9 mouse cellular contexts compared by ENCODE assay signal in the genomic region with DNA sequence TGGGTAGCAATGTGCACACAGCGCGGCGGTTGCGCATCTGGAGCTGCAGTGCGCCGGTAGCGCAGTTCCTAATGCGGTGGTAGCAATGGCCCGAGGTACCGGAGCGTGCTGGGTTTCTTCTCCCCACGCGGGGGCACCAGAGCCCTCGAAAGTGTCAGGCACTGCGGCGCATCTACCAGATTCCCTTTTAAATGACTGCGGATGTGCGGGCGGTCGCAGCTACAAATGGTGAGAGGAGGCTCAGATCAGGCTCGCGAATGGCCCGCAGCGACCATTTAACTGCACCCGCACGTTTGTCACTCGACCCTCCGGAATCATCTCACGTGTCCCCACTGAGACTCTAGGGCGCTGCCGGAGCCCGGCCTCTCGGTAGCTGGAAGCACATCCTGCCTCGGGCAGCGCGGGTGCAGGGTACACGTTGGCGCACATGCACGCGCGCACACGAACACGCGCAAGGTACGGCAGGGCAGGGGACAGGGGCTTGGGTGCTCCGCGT. TPM values are rescaled to one million over a fixed set of nuclear protein-coding genes. Genes with fewer than 3 reads are reported as not detected.
DNase-seq lines count a peak whose midpoint lies in the region; ATAC-seq and TF ChIP-seq lines count a peak whose summit lies in the region.
"Had no signal": no experiment of that assay in that cellular context is flagged by ENCODE, and none has a peak within 500 bp of the region (broad histone marks: within the 10 kb centered on the region; RNA-seq: fewer than 3 reads in every experiment).

A gene (plus strand): TSS at position 173 of the 496 bp plus-strand sequence.

- H3K27ac ChIP-seq in embryonic facial prominence, embryonic 14.5 days (replicated peaks; ENCODE audit: low read depth, low read length) = peak within 1 kb of the TSS; percentile 68
- H3K27ac ChIP-seq in kidney, adult 2 months (ENCODE audit: insufficient read depth, low read depth, low read length) = no peak within 1 kb of the TSS
- peak within 1 kb of the TSS; percentile 95 for H3K27ac ChIP-seq in midbrain, embryonic 13.5 days
- no peak within 1 kb of the TSS for H3K27ac ChIP-seq in stomach, embryonic 16.5 days (ENCODE audit: low read length)
- H3K27ac ChIP-seq: macrophage had no signal

- H3K4me1 ChIP-seq in embryonic facial prominence, embryonic 14.5 days (ENCODE audit: control insufficient read depth, insufficient read depth, low read length) = peaks cover 6% of the 10 kb centered on the region
- H3K4me1 ChIP-seq in kidney, adult 2 months (ENCODE audit: control insufficient read depth, insufficient read depth, low read length) = no peaks in the 10 kb centered on the region
- peaks cover 32% of the 10 kb centered on the region for H3K4me1 ChIP-seq in midbrain, embryonic 13.5 days (replicated peaks)
- peaks cover 7% of the 10 kb centered on the region; the same call in 1 of the 2 replicates for H3K4me1 ChIP-seq in stomach, embryonic 16.5 days (ENCODE audit: control insufficient read depth, insufficient read depth, low read length)

- intact Hi-C loops in left cerebral cortex, postnatal 4 days (cut with DNase I) = loop anchor here (5.0 to 10.0 kb wide), 3 partner anchors 169 to 508 kb away; no protein-coding TSS in a partner anchor

- ATAC-seq in embryonic facial prominence, embryonic 14.5 days (ENCODE audit: low read depth) = peak; percentile 88
- ATAC-seq in midbrain, embryonic 13.5 days = peak; percentile 83
- ATAC-seq in stomach, embryonic 16.5 days (ENCODE audit: insufficient read depth, low FRiP score) = peak; percentile 81; the same call in 1 of the 2 replicates
- no peak for ATAC-seq in CD4-positive, CD25-positive, alpha-beta regulatory T cell, adult 4 months

- peak within 1 kb of the TSS; percentile 70 for H3K9ac ChIP-seq in embryonic facial prominence, embryonic 14.5 days (ENCODE audit: low read depth, low read length)
- peak within 1 kb of the TSS; percentile 94 for H3K9ac ChIP-seq in midbrain, embryonic 13.5 days (replicated peaks)
- peak within 1 kb of the TSS; percentile 61; the same call in 1 of the 2 replicates for H3K9ac ChIP-seq in stomach, embryonic 16.5 days (ENCODE audit: low read length)

- H3K9me3 ChIP-seq in embryonic facial prominence, embryonic 14.5 days (ENCODE audit: control insufficient read depth, low read length) = 0 out of 2 replicates have a peak, but pooled peaks cover 6% of the 10 kb centered on the region
- no peaks in the 10 kb centered on the region for H3K9me3 ChIP-seq in midbrain, embryonic 13.5 days
- no peaks in the 10 kb centered on the region for H3K9me3 ChIP-seq in stomach, embryonic 16.5 days (replicated peaks; ENCODE audit: control insufficient read depth, low read length)

- 0% methylated on average over 39 of the region's 47 CpGs for WGBS in embryonic facial prominence, embryonic 14.5 days
- under 1% methylated on average over 47 of the region's 47 CpGs for WGBS in kidney, adult 2 months
- WGBS in midbrain, embryonic 13.5 days = under 1% methylated on average over 47 of the region's 47 CpGs
- under 1% methylated on average over 47 of the region's 47 CpGs for WGBS in stomach, embryonic 16.5 days

- peaks cover 50% of the 10 kb centered on the region for H3K27me3 ChIP-seq in embryonic facial prominence, embryonic 14.5 days (replicated peaks; ENCODE audit: control insufficient read depth, insufficient read depth, low read length)
- no peaks in the 10 kb centered on the region for H3K27me3 ChIP-seq in kidney, adult 2 months (replicated peaks; ENCODE audit: control insufficient read depth, insufficient read depth, low read length)
- peaks cover 13% of the 10 kb centered on the region for H3K27me3 ChIP-seq in midbrain, embryonic 13.5 days
- H3K27me3 ChIP-seq in stomach, embryonic 16.5 days (ENCODE audit: control insufficient read depth, insufficient read depth, low read length) = peaks cover 41% of the 10 kb centered on the region

- peak within 1 kb of the TSS; percentile 98 for H3K4me2 ChIP-seq in embryonic facial prominence, embryonic 14.5 days (ENCODE audit: low read depth, low read length)
- peak within 1 kb of the TSS; percentile 74 for H3K4me2 ChIP-seq in midbrain, embryonic 13.5 days (replicated peaks)
- peak within 1 kb of the TSS; percentile 87 for H3K4me2 ChIP-seq in stomach, embryonic 16.5 days (ENCODE audit: low read depth, low read length)

- H3K4me3 ChIP-seq in embryonic facial prominence, embryonic 14.5 days (ENCODE audit: low read depth, low read length) = peak within 1 kb of the TSS; percentile 59
- peak within 1 kb of the TSS; percentile 30 for H3K4me3 ChIP-seq in kidney, adult 2 months (ENCODE audit: insufficient read depth, low read depth, low read length)
- peak within 1 kb of the TSS; percentile 87 for H3K4me3 ChIP-seq in midbrain, embryonic 13.5 days (replicated peaks)
- H3K4me3 ChIP-seq in stomach, embryonic 16.5 days (replicated peaks; ENCODE audit: low read length) = peak within 1 kb of the TSS; percentile 51

- DNase-seq in brain, adult 2 months (ENCODE audit: low read depth, low spot score) = peak; percentile 97
- peak; percentile 95 for DNase-seq in embryonic facial prominence, embryonic 14.5 days (ENCODE audit: low spot score)
- peak; percentile 65 for DNase-seq in heart, adult 8-10 months (ENCODE audit: low spot score)
- peak; percentile 63 for DNase-seq in kidney, adult 2 months
- peak; percentile 92 for DNase-seq in left cerebral cortex, postnatal 4 days

- no peak for TF ChIP-seq POLR2A in kidney, adult 2 months (IDR thresholded peaks at IDR 0.05; ENCODE audit: low read depth, low read length)

- TF ChIP-seq CTCF in kidney, adult 2 months (conservative IDR thresholded peaks at IDR 0.05; ENCODE audit: insufficient read depth, insufficient read length, low read depth, low read length) = peak; percentile 62

- H3K36me3 ChIP-seq in embryonic facial prominence, embryonic 14.5 days (ENCODE audit: control insufficient read depth, insufficient read depth, low read length) = no peaks in the 10 kb centered on the region
- no peaks in the 10 kb centered on the region for H3K36me3 ChIP-seq in kidney, adult 2 months (ENCODE audit: control insufficient read depth, insufficient read depth, low read length)
- H3K36me3 ChIP-seq in midbrain, embryonic 13.5 days = no peaks in the 10 kb centered on the region
- no peaks in the 10 kb centered on the region for H3K36me3 ChIP-seq in stomach, embryonic 16.5 days (ENCODE audit: control insufficient read depth, insufficient read depth, low read length)

RNA-seq across cellular contexts. Expression of the gene that starts here (rescaled TPM):
- 43.9 and 46.3 TPM in 2 replicates for polyA plus RNA-seq in embryonic facial prominence, embryonic 14.5 days (2014; fragmentation: Nextera tagmentation; extraction: Ambion mirVana)
- total RNA-seq in heart, adult 8-10 months (2022) = 1 to 10 TPM in 2 of 4 experiments, under 1 TPM in 2; 0.65 to 1.5 (median 1.1) TPM
- 5.6 and 6.1 TPM in 2 replicates for polyA plus RNA-seq in kidney, adult 2 months (2012; rRNA removed)
- total RNA-seq in left cerebral cortex, postnatal 4 days (2021) = 100 to 1,000 TPM; 288 to 312 TPM
- 74.6 and 78.5 TPM in 2 replicates for polyA plus RNA-seq in midbrain, embryonic 13.5 days (2015; fragmentation: Nextera tagmentation; extraction: Ambion mirVana)
- polyA plus RNA-seq in stomach, embryonic 16.5 days (2015; fragmentation: Nextera tagmentation; extraction: Ambion mirVana) = 6.3 and 8.0 TPM in 2 replicates
- not detected for polyA plus RNA-seq in CD4-positive, CD25-positive, alpha-beta regulatory T cell, adult 4 months (2017; shearing (Covaris generic))
- polyA plus RNA-seq: macrophage had no signal

Comparison
In these comparisons a context has a peak if more than half of its experiments do, and no peak if none do; other contexts are left out.
1. RNA of the gene that starts here (total RNA-seq): 288 to 312 TPM in left cerebral cortex, postnatal 4 days; 0.65 to 1.5 TPM in heart, adult 8-10 months; every median in the first group is over 100 times any median in the second.
2. H3K27ac ChIP-seq: peak in embryonic facial prominence, embryonic 14.5 days (single experiment) and midbrain, embryonic 13.5 days (single experiment); none in kidney, adult 2 months (single experiment) and stomach, embryonic 16.5 days (single experiment).
3. H3K4me3 ChIP-seq: peak in every context shown above with its lines; median percentile 87 in midbrain, embryonic 13.5 days; 59 in embryonic facial prominence, embryonic 14.5 days; 51 in stomach, embryonic 16.5 days; 30 in kidney, adult 2 months.
4. Peak in every context shown above with its lines, with median percentiles within 50 percentile points of each other: DNase-seq, H3K4me2 ChIP-seq and H3K9ac ChIP-seq.